Mouse (Mus musculus): ENCODE results near the gene Ttc26. TPM values are rescaled to one million over a fixed set of nuclear protein-coding genes. Genes with fewer than 3 reads are reported as not detected.

The Ttc26 gene
- total and polyA plus RNA-seq, 3 experiments: 1.4 to 2.1 TPM; not detected in 1

GRCm38 (mm10) chr6:38342666-38342992, 38.6 kb upstream of the Ttc26 start:
- DNase-seq (ENCODE audit: low read depth, low spot score): no peak
- H3K9me3 ChIP-seq (replicated peaks; ENCODE audit: insufficient read depth, low read length): no peaks in the 10 kb centered on the region
- peak overlapping the region; percentile 49 to 66 for H3K4me3 ChIP-seq (ENCODE audit: control insufficient read depth in 1 of 2, insufficient read depth in 1 of 2, low read depth in 2 of 2, low read length in 2 of 2)
- TF ChIP-seq ZKSCAN1 (IDR thresholded peaks at IDR 0.05; ENCODE audit: low read depth, low read length) (no peak), USF1 (IDR thresholded peaks at IDR 0.05; ENCODE audit: low read depth, low read length) (no peak), EP300 (IDR thresholded peaks at IDR 0.05; ENCODE audit: low read depth in 1 of 2, low read length in 2 of 2) (peak in 1 of 2 experiments; percentile 33; a peak in 2 of 4 replicates), TCF12 (IDR thresholded peaks at IDR 0.05; ENCODE audit: low read depth, low read length) (peak; percentile 50; the same call in 1 of the 2 replicates), NRF1 (IDR thresholded peaks at IDR 0.05; ENCODE audit: insufficient read depth, low read depth, low read length, poor library complexity, severe bottlenecking) (no peak), MYB (IDR thresholded peaks at IDR 0.05; ENCODE audit: low read depth, low read length) (peak; percentile 58; the same call in 1 of the 2 replicates)
- H3K27ac ChIP-seq (ENCODE audit: control insufficient read depth, low read depth, low read length): peak overlapping the region; percentile 83
- H3K4me1 ChIP-seq (ENCODE audit: control insufficient read depth in 1 of 2, insufficient read depth in 2 of 2, low read length in 2 of 2): peaks cover 42 to 52% of the 10 kb centered on the region in 2 experiments
- no peaks in the 10 kb centered on the region for H3K27me3 ChIP-seq (ENCODE audit: control insufficient read depth in 1 of 2, insufficient read depth in 2 of 2, low read length in 2 of 2)
- H3K36me3 ChIP-seq (ENCODE audit: control insufficient read depth in 1 of 2, insufficient read depth in 2 of 2, low read length in 2 of 2): peaks cover 32 to 62% of the 10 kb centered on the region in 2 experiments
- H3K79me2 ChIP-seq (ENCODE audit: control insufficient read depth, insufficient read depth, low read length, poor library complexity): peaks cover 58% of the 10 kb centered on the region
- peak overlapping the region; percentile 41 for H3K9ac ChIP-seq (ENCODE audit: control insufficient read depth, low read depth, low read length, poor library complexity, severe bottlenecking)

- peak overlapping the region; percentile 83 for H3K27ac ChIP-seq (ENCODE audit: control insufficient read depth, low read depth, low read length)
- no peaks in the 10 kb centered on the region for H3K27me3 ChIP-seq (ENCODE audit: control insufficient read depth in 1 of 2, insufficient read depth in 2 of 2, low read length in 2 of 2)
- H3K9ac ChIP-seq (ENCODE audit: control insufficient read depth, low read depth, low read length, poor library complexity, severe bottlenecking): peak overlapping the region; percentile 41
- no peak for DNase-seq (ENCODE audit: low read depth, low spot score)
- no peaks in the 10 kb centered on the region for H3K9me3 ChIP-seq (replicated peaks; ENCODE audit: insufficient read depth, low read length)
- peaks cover 61% of the 10 kb centered on the region for H3K79me2 ChIP-seq (ENCODE audit: control insufficient read depth, insufficient read depth, low read length, poor library complexity)
- H3K36me3 ChIP-seq (ENCODE audit: control insufficient read depth in 1 of 2, insufficient read depth in 2 of 2, low read length in 2 of 2): peaks cover 26 to 65% of the 10 kb centered on the region in 2 experiments
- peaks cover 42 to 56% of the 10 kb centered on the region in 2 experiments for H3K4me1 ChIP-seq (ENCODE audit: control insufficient read depth in 1 of 2, insufficient read depth in 2 of 2, low read length in 2 of 2)
- TF ChIP-seq MXI1 (IDR thresholded peaks at IDR 0.05; ENCODE audit: low read depth, low read length): 0 out of 2 replicates have a peak, but pooled peaks have one; percentile 33
- TF ChIP-seq ZC3H11A (IDR thresholded peaks at IDR 0.05; ENCODE audit: low read depth, low read length): no peak
- no peak for TF ChIP-seq CHD1 (IDR thresholded peaks at IDR 0.05; ENCODE audit: low read depth, low read length)
- no peak for TF ChIP-seq ZMIZ1 (IDR thresholded peaks at IDR 0.05; ENCODE audit: low read depth, low read length)
- no peak for TF ChIP-seq RCOR1 (IDR thresholded peaks at IDR 0.05; ENCODE audit: low read depth, low read length)
- no peak for TF ChIP-seq JUND (IDR thresholded peaks at IDR 0.05; ENCODE audit: low read depth, low read length)
- no peak for TF ChIP-seq MYB (IDR thresholded peaks at IDR 0.05; ENCODE audit: low read depth, low read length)
- no peak for TF ChIP-seq TCF12 (IDR thresholded peaks at IDR 0.05; ENCODE audit: low read depth, low read length)
- no peak for TF ChIP-seq EP300 (IDR thresholded peaks at IDR 0.05; ENCODE audit: low read depth in 1 of 2, low read length in 2 of 2)
- peak overlapping the region in 1 of 2 experiments; percentile 9; a peak in 1 of 4 replicates for H3K4me3 ChIP-seq (ENCODE audit: control insufficient read depth in 1 of 2, insufficient read depth in 1 of 2, low read depth in 2 of 2, low read length in 2 of 2)
Measured at GRCm38 (mm10) chr6:38343581-38343980, 37.7 kb upstream of the Ttc26 start.
